ENCODE assay signal across 28 mouse cellular contexts in genomic region chr6:52324061-52324460, GRCm38 (mm10). TPM values are rescaled to one million over a fixed set of nuclear protein-coding genes. Genes with fewer than 3 reads are reported as not detected.
"Had no signal": no experiment of that assay in that cellular context is flagged by ENCODE, and none has a peak within 500 bp of the region (broad histone marks: within the 10 kb centered on the region; RNA-seq: fewer than 3 reads in every experiment).

No protein-coding gene starts in this region.

- DNase-seq: cerebellum, adult 2 months; cerebellum, adult 8-10 months; cerebellum, adult 9-10 months; cerebellum, adult 9-11 months; cerebellum, postnatal 25 days; cerebellum, postnatal 36 days; forebrain, postnatal 0 days; gastrocnemius, adult 2 months; gastrocnemius, postnatal 10 days; gastrocnemius, postnatal 14 days; gastrocnemius, postnatal 25 days; gastrocnemius, postnatal 36 days; heart, adult 11 months; heart, adult 18-20 months had no signal

- H3K9ac ChIP-seq: embryonic facial prominence, embryonic 12.5 days; embryonic facial prominence, embryonic 13.5 days; embryonic facial prominence, embryonic 15.5 days; forebrain, embryonic 12.5 days; forebrain, embryonic 13.5 days; forebrain, embryonic 15.5 days; forebrain, postnatal 0 days had no signal

- H3K4me3 ChIP-seq: embryonic facial prominence, embryonic 10.5 days; embryonic facial prominence, embryonic 12.5 days; embryonic facial prominence, embryonic 13.5 days; embryonic facial prominence, embryonic 15.5 days; erythroblast, embryonic 14.5 days; forebrain, embryonic 10.5 days; forebrain, embryonic 12.5 days; forebrain, embryonic 13.5 days; forebrain, embryonic 15.5 days; gastrocnemius, adult 2 months had no signal

- H3K4me1 ChIP-seq: embryonic facial prominence, embryonic 10.5 days; embryonic facial prominence, embryonic 12.5 days; forebrain, embryonic 13.5 days; forebrain, embryonic 15.5 days had no signal

- H3K9me3 ChIP-seq: embryonic facial prominence, embryonic 10.5 days; embryonic facial prominence, embryonic 12.5 days; embryonic facial prominence, embryonic 13.5 days; embryonic facial prominence, embryonic 15.5 days; forebrain, embryonic 10.5 days; forebrain, embryonic 12.5 days; forebrain, embryonic 13.5 days; forebrain, embryonic 15.5 days had no signal

- H3K36me3 ChIP-seq: embryonic facial prominence, embryonic 10.5 days; embryonic facial prominence, embryonic 12.5 days; embryonic facial prominence, embryonic 13.5 days; embryonic facial prominence, embryonic 15.5 days; forebrain, embryonic 10.5 days; forebrain, embryonic 12.5 days; forebrain, embryonic 15.5 days had no signal

- H3K27ac ChIP-seq: embryonic facial prominence, embryonic 10.5 days; embryonic facial prominence, embryonic 12.5 days; embryonic facial prominence, embryonic 13.5 days; embryonic facial prominence, embryonic 15.5 days; forebrain, embryonic 10.5 days; forebrain, embryonic 12.5 days; forebrain, embryonic 13.5 days; forebrain, embryonic 15.5 days; gastrocnemius, adult 2 months had no signal

- ATAC-seq: forebrain, embryonic 13.5 days; forebrain, embryonic 14.5 days; forebrain, embryonic 15.5 days; forebrain, embryonic 16.5 days; forebrain, postnatal 0 days had no signal

- H3K4me2 ChIP-seq: embryonic facial prominence, embryonic 12.5 days; embryonic facial prominence, embryonic 13.5 days; embryonic facial prominence, embryonic 15.5 days; forebrain, embryonic 12.5 days; forebrain, embryonic 13.5 days; forebrain, embryonic 15.5 days had no signal

RNA-seq across cellular contexts. Expression of gene Evx1, which starts 10.8 kb away (rescaled TPM):
- polyA plus RNA-seq: cortical plate, adult 2 months; embryonic facial prominence, embryonic 13.5 days; embryonic facial prominence, embryonic 15.5 days; erythroblast, embryonic 14.5 days; forebrain, embryonic 10.5 days; forebrain, embryonic 11.5 days; forebrain, embryonic 12.5 days; forebrain, embryonic 13.5 days; forebrain, embryonic 14.5 days; forebrain, embryonic 15.5 days; forebrain, embryonic 16.5 days; forebrain, postnatal 0 days; frontal cortex, adult 2 months had no signal
